Mouse (Mus musculus): Measurements from ENCODE around the gene Ano3. TPM values are rescaled to one million over a fixed set of nuclear protein-coding genes. Genes with fewer than 3 reads are reported as not detected.

Gene Ano3
- total RNA-seq, 2 experiments from 2014 or later: 15.2 to 16.3 TPM

DNA sequence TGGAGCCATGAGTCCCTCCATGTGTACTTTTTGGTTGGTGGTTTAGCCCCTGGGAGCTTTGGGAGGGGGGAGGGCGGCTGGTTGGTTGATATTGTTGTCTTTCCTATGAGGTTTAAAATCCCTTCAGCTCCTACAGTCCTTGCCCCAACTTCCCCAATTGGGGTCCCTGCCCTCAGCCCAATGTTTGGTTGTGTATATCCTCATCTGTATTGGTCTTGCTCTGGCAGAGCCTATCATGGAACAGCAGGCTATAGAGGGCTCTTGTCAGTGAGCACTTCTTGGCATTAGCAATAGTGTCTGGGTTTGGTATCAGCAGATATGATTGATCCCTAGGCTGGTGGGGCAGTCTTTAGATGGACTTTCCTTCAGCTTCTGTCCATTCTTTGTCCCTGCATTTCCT, 135.8 kb downstream of the Ano3 start:
- DNase-seq (ENCODE audit: low spot score in 2 of 2): no peak

DNA sequence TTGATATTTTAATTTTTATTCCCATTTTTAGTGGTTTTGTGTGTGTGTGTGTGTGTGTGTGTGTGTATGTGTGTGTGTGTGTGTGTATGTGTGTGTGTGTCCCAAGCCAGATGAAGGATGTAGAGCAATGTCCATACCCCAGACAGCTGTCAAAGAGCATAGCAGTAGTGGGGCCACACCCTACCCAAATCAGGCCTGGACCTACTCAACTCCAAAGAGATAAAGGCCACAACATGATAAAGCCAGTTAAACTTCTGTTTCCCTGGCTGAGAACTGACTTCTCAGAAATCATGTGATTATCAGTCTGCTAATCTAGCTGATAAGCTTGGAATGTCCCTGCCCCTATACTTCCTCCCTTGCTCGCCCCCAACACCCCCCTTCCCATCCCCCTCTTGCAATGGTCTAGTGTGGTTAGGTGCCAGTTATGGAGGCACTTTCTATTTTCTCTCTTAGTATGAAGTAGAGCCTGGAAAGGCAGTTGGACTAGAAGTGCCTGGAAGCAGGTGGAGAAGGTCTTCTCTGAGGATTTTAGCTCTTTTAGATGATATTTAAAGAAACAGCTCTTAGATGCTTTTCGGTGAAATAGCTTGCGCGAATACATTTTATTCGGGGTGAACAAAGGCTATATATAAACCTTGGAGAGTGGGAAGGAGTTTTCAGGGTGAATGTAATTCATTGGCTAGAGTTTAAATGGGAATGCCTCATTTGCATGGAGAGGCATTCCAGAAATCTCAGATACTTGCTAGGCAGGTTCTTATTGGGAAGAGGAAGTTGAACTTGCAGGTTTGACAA, 144.2 kb downstream of the Ano3 start:
- no peak for DNase-seq (ENCODE audit: low spot score in 2 of 2)

- DNase-seq (ENCODE audit: low spot score in 2 of 2): no peak
Observed at GRCm38 (mm10) chr2:110795928-110796327, 154.8 kb downstream of the Ano3 start.

- DNase-seq (ENCODE audit: low spot score in 2 of 2): no peak
Observed at GRCm38 (mm10) chr2:110795433-110795832, 155.3 kb downstream of the Ano3 start.

DNA sequence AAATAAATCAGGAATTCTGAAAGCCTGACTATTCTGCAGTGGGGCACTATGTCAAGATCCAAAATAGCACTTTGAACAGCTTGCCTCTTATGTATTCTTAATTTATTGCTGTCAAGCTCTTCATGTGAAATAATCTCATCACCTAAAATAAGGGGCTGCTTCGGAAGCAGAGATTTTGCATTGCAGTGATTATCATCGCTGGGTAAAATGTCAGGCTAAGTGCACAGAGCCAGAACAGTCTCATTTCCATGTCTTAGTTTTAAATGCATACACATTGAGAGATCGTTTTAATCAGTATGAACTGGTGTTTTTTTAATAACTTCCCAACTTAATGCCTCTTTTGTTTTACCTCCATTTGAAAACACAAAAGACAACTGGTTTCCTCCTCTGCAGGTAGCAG, 163.3 kb downstream of the Ano3 start:
- no peak for DNase-seq (ENCODE audit: low spot score in 2 of 2)

- no peak for DNase-seq (ENCODE audit: low spot score in 2 of 2)
Observed at GRCm38 (mm10) chr2:110759434-110759833, 191.3 kb downstream of the Ano3 start.

DNA sequence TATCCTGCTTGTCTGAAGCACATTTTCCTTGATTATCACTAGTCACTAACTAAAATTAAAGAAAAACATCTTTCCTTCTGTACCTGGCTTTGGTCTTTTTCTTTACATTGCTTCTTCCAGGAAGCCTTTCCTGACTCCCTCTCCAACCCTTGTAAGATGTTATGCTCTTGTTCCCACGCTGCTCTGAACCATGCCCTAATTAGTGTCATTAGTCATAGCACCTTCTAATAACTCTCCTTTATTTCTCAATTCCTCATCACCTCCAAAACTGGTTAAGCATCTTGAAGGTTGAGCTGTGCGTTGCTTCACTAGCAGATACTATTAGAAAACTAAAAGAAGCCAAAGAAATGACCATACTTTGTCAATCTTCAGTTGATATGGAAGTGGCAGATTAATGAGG, 193.2 kb downstream of the Ano3 start:
- no peak for DNase-seq (ENCODE audit: low spot score in 2 of 2)

DNA sequence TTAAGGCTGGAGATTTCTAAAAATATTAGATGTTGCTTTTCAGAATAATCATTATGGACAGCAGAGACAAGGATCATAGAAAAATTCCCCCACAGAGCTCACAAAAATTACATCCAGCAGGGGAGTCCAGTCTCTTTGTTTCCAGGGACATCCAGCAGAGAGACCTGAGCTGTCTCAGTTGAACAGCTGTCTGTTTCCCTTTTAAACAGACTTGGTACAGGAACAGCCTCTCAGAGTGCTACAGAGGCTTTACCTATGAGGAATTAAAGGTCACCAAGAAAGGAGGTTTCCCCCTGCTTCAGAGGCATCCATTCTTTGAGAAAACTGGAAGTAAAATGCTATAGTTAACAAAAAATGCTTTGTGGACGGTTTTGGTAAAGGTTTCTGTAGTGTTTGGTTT, 210.2 kb downstream of the Ano3 start:
- no peak for DNase-seq (ENCODE audit: low spot score in 2 of 2)

DNA sequence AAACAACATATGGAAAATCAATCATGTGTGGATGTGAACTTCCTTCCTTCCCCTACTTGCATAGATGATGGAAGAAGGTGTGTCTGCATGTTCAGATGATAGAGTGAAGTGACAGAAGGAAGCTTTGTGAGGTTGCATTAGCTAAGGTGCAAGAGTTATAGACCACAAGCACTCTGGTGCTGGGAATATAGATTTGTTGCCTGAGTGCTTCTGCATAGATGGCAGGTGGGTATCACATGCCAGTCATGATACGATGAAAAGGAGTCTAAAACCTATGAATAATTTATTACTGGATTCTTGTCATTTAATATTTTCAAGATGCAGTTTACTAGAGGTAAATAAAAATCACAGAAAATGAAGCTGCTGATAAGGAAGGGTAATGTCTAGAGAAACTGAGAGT, 210.9 kb downstream of the Ano3 start:
- DNase-seq (ENCODE audit: low spot score in 2 of 2): no peak

GRCm38 (mm10) chr2:110737981-110738380, 212.7 kb downstream of the Ano3 start:
- no peak for DNase-seq (ENCODE audit: low spot score in 2 of 2)

GRCm38 (mm10) chr2:110737236-110737635, 213.5 kb downstream of the Ano3 start:
- DNase-seq (ENCODE audit: low spot score in 2 of 2): peak in 1 of 2 experiments; percentile 9

DNA sequence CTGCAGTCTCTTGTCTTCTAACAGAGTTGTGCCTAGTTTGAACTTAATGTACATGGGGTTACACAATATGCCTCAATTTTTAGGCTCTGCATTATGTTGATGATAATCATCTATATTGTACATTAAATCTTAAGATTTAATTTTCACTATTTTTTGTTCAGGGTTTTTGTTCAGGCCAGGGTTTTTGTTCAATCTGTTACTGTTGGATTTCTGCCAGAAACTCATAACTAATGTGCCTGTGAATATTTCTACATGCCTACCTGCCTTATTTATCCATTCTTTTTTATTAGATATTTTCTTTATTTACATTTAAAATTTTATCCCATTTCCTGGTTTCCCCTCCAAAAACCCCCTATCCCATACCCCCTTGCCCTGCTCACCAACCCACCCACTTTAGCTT, 224.6 kb downstream of the Ano3 start:
- no peak for DNase-seq (ENCODE audit: low spot score in 2 of 2)

GRCm38 (mm10) chr2:110722208-110722607, 228.5 kb downstream of the Ano3 start:
- no peak for DNase-seq (ENCODE audit: low spot score in 2 of 2)

- DNase-seq (ENCODE audit: low spot score in 2 of 2): no peak
Observed at GRCm38 (mm10) chr2:110721290-110721753, 229.4 kb downstream of the Ano3 start, which contains the start of gene Muc15. Gene Muc15 (plus strand): TSS chr2:110721340.

DNA sequence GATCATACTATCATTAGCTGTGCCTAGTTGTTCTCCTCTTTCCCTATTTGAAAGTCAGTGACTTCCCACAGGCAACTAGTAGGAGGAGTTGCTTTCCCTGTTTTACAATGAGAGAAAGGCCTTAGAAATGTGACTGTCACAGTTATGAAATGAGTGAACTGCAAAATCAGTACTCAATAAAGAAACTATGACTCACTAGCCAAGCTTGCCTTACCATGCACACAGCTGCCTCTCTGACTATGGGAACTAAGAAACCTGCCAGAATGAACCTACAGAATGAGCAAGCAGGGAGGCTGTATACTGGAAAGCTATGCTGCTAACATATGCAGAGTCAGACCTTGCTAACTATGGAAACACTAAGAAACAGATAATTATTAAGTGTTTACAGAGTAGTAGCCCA, 231.7 kb downstream of the Ano3 start:
- DNase-seq (ENCODE audit: low spot score in 2 of 2): no peak

- peak in 1 of 2 experiments; percentile 17 for DNase-seq (ENCODE audit: low spot score in 2 of 2)
Observed at GRCm38 (mm10) chr2:110710055-110710720, 240.5 kb downstream of the Ano3 start.

GRCm38 (mm10) chr2:110709436-110709835, 241.3 kb downstream of the Ano3 start:
- no peak for DNase-seq (ENCODE audit: low spot score in 2 of 2)

GRCm38 (mm10) chr2:110671071-110671624, 279.6 kb downstream of the Ano3 start:
- DNase-seq (ENCODE audit: low spot score in 2 of 2): no peak

DNA sequence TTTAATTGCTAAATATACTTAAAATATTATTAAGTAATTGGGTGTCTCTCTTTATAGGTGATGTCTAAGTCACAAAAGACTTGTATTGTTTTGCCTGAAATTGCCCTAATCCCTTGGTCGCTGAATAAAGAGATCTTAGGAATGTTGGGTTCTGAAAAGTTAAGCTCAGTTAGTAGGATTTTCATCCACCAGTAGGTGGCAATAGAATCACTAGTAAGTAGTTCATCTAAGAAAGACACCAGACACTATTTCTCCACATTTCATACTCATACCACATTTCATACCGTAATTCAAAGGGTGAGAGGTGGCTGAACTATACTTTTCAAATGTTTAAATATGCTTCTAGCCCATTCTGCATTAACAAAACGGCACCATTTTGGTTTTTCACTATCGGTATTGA, 287.4 kb downstream of the Ano3 start:
- DNase-seq (ENCODE audit: low spot score in 2 of 2): no peak

- DNase-seq (ENCODE audit: low spot score in 2 of 2): no peak
Observed at GRCm38 (mm10) chr2:110644846-110645245, 305.9 kb downstream of the Ano3 start.

DNA sequence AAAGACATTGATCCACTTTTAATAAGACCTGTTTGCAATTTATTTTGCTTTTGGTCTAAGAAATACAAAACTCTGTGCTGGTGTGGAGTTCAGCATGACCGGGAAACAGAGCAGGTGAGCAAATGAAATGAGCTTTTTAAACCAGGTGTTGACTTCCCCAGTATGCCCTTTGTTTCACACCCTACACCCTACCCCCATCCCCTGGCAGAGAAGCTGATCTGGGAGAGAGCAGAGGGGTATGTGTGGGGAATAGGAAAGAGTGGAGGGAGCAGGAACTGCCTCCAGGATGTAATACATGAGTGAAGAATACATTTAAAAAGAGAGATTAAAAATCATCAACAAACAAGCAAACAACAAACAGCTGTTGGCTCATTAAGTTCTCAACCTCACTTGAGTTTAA, 306.4 kb downstream of the Ano3 start:
- no peak for DNase-seq (ENCODE audit: low spot score in 2 of 2)

Measured in layer of hippocampus, postnatal 10 days (tissue).